Mouse (Mus musculus) thymus, postnatal 0 days (tissue): ENCODE measurements around the gene Gm10100. TPM values are rescaled to one million over a fixed set of nuclear protein-coding genes. Genes with fewer than 3 reads are reported as not detected.
"Not testable (repeated sequence)": the region's sequence is repeated elsewhere in the genome, so short reads cannot be mapped to it uniquely, and the experiment has no call there.

Experiments
- DNase-seq: peaks from one replicate; pipeline ENCODE4 v3.0.0-alpha.2; 2015; ENCODE audit warnings: low spot score
- polyA plus RNA-seq: library from polyadenylated mRNA; unstranded; fragments of >200 nt; fragmentation: Nextera tagmentation; extraction: Ambion mirVana; gene quantifications from 2 replicates; pipeline ENCODE4 v1.2.1, GENCODE M21; 2015

Gene Gm10100
- not detected in 2 replicates for polyA plus RNA-seq

- no peak for DNase-seq
These were observed at the start of gene Gm10100 for GRCm38 (mm10) chr10:77726186-77726585. TSS of gene Gm10100 (plus strand) at chr10:77726486.

GRCm38 (mm10) chr10:77677562-77677961 is 48.7 kb upstream of the Gm10100 start:
- no peak for DNase-seq

GRCm38 (mm10) chr10:77682994-77683393 is 43.3 kb upstream of the Gm10100 start:
- DNase-seq, result no peak

GRCm38 (mm10) chr10:77684181-77684580 is 42.1 kb upstream of the Gm10100 start:
- DNase-seq, result no peak

- DNase-seq, result no peak
These were observed 40.2 kb upstream of the Gm10100 start, which contains the start of gene Tspear for GRCm38 (mm10) chr10:77685895-77686664. TSS of gene Tspear (plus strand) at chr10:77686569.

GRCm38 (mm10) chr10:77687021-77687420 is 39.3 kb upstream of the Gm10100 start:
- DNase-seq, result no peak

- DNase-seq, result not testable (repeated sequence)
These were observed 35.9 kb upstream of the Gm10100 start, which contains the start of gene Gm19402 for GRCm38 (mm10) chr10:77690356-77690807. TSS of gene Gm19402 (minus strand) at chr10:77690757.

- no peak for DNase-seq
These were observed 29.2 kb upstream of the Gm10100 start, which contains the start of gene Gm9508 for GRCm38 (mm10) chr10:77697133-77697532. TSS of gene Gm9508 (minus strand) at chr10:77697233.

- DNase-seq, result no peak
These were observed 20.0 kb upstream of the Gm10100 start, which contains the start of gene Gm10272 for GRCm38 (mm10) chr10:77706326-77706725. TSS of gene Gm10272 (plus strand) at chr10:77706626.

GRCm38 (mm10) chr10:77709831-77710230 is 16.5 kb upstream of the Gm10100 start:
- DNase-seq, result no peak

GRCm38 (mm10) chr10:77711157-77711556 is 15.1 kb upstream of the Gm10100 start, which contains the start of gene Gm10024:
TSS of gene Gm10024 (plus strand) at chr10:77711457.
- not testable (repeated sequence) for DNase-seq

- DNase-seq, result no peak
These were observed 12.6 kb upstream of the Gm10100 start for GRCm38 (mm10) chr10:77713734-77714133.

GRCm38 (mm10) chr10:77715507-77715906 is 10.8 kb upstream of the Gm10100 start, which contains the start of gene Gm10142:
TSS of gene Gm10142 (plus strand) at chr10:77715807.
- DNase-seq, result no peak

- DNase-seq, result not testable (repeated sequence)
These were observed 6.0 kb upstream of the Gm10100 start, which contains the start of gene Krtap12-1 for GRCm38 (mm10) chr10:77720299-77720698. TSS of gene Krtap12-1 (plus strand) at chr10:77720599.

- DNase-seq, result no peak
These were observed 1.4 kb upstream of the Gm10100 start for GRCm38 (mm10) chr10:77724855-77725254.

GRCm38 (mm10) chr10:77728280-77728679 is 2.0 kb downstream of the Gm10100 start:
- DNase-seq, result no peak

- no peak for DNase-seq
These were observed 3.0 kb downstream of the Gm10100 start for GRCm38 (mm10) chr10:77729241-77729640.

- no peak for DNase-seq
These were observed 9.6 kb downstream of the Gm10100 start for GRCm38 (mm10) chr10:77735928-77736327.

GRCm38 (mm10) chr10:77738929-77739328 is 12.6 kb downstream of the Gm10100 start:
- DNase-seq, result no peak

- DNase-seq, result not testable (repeated sequence)
These were observed 15.8 kb downstream of the Gm10100 start, which contains the start of gene Gm18596 for GRCm38 (mm10) chr10:77741924-77742688. TSS of gene Gm18596 (minus strand) at chr10:77742638.

GRCm38 (mm10) chr10:77750686-77751085 is 24.4 kb downstream of the Gm10100 start:
- not testable (repeated sequence) for DNase-seq
